Mouse (Mus musculus) embryonic facial prominence, embryonic 12.5 days (tissue): Measurements from ENCODE around the gene Syne2. TPM values are rescaled to one million over a fixed set of nuclear protein-coding genes. Genes with fewer than 3 reads are reported as not detected.

Source experiments
- ATAC-seq: fragments of 200-750 bp; cut with Nextera tagmentation; 2 replicates; pipeline ENCODE4 v1.8.0; 2017; ENCODE audit not compliant: insufficient number of reproducible peaks, insufficient read depth, low FRiP score, low TSS enrichment
- H3K27ac ChIP-seq: fragments of 300-500 bp; sonication (generic); 2 replicates; pipeline ENCODE4 v1.5.1; 2016; ENCODE audit warnings: mild to moderate bottlenecking
- H3K27me3 ChIP-seq: fragments of 300-500 bp; sonication (generic); 2 replicates; pipeline ENCODE4 v1.6.1; 2016; ENCODE audit warnings: mild to moderate bottlenecking, moderate library complexity
- H3K36me3 ChIP-seq: fragments of 300-500 bp; sonication (generic); 2 replicates; pipeline ENCODE4 v1.6.1; 2016; ENCODE audit warnings: mild to moderate bottlenecking
- H3K4me1 ChIP-seq: fragments of 300-500 bp; sonication (generic); 2 replicates; pipeline ENCODE4 v1.6.1; 2016
- H3K4me2 ChIP-seq: fragments of 300-500 bp; sonication (generic); replicated peaks from 2 replicates; pipeline ENCODE4 v1.6.1; 2016; ENCODE audit warnings: mild to moderate bottlenecking, moderate library complexity
- H3K4me3 ChIP-seq: fragments of 300-500 bp; sonication (generic); 2 replicates; pipeline ENCODE4 v1.5.1; 2016; ENCODE audit warnings: mild to moderate bottlenecking
- H3K9ac ChIP-seq: fragments of 300-500 bp; sonication (generic); 2 replicates; pipeline ENCODE4 v1.6.1; 2016; ENCODE audit warnings: mild to moderate bottlenecking, moderate library complexity
- H3K9me3 ChIP-seq: fragments of 300-500 bp; sonication (generic); 2 replicates; pipeline ENCODE4 v1.6.1; 2016; ENCODE audit warnings: mild to moderate bottlenecking, moderate library complexity
- WGBS: fragments of 180-500 bp; shearing (Covaris S2); methylation state at CpG from one replicate; pipeline ENCODE4 v1.1.7; 2016; 5-methylcytosine and 5-hydroxymethylcytosine counted together
- polyA plus RNA-seq: library from polyadenylated mRNA; unstranded; fragments of >200 nt; fragmentation: Nextera tagmentation; extraction: Ambion mirVana; gene quantifications from 2 replicates; pipeline ENCODE4 v1.2.1, GENCODE M21; 2016

The Syne2 gene
- polyA plus RNA-seq, 1 experiment from 2014 or later: 97.4 TPM

DNA sequence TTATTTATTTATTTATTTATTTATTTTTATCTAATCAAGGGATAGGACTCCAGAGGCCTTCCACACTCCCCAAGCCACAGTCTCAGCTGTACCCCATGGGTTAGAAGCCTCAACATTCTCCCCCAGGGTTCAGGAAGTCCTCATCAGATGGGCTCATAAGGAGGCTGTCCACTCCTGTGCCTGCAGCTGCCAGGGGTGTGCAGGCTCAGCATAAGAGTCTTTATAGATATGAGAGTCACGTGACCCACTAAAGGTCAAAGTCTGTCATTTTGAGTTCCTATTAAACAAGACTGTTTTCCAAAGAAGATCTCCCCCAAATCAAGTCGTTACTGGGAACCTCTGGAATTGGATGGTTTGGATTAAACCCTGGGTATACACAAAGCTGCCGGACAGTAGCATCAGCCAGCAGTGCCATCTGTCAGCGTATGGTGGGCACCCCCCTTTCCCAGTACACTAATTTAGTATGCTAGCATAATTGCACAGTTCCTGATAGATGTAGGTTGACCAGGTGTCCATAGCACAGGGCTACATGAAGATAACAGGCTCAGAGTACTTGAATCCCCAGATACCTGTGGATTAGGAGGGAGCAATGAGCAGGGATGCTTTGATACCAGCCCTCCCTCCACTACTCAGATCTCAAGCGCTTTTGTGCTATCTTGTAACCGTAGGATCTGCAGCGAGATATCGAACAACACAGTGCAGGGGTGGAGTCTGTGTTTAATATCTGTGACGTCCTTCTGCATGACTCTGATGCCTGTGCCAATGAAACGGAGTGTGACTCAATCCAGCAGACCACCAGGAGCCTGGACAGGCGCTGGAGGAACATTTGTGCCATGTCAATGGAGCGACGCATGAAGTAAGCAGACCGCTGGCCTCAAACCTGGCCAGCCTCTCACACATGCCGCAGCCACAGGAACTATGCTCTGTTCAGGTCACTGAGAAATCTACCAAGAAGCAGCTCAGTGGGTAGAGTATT is 276.0 kb downstream of the Syne2 start:
- Histone ChIP-seq H3K4me1 (peaks cover 10% of the 10 kb centered on the region), H3K9me3 (no peaks in the 10 kb centered on the region), H3K4me3 (no peak overlapping the region), H3K36me3 (peaks cover 61% of the 10 kb centered on the region), H3K9ac (no peak overlapping the region), H3K4me2 (no peak overlapping the region), H3K27ac (no peak overlapping the region), H3K27me3 (no peaks in the 10 kb centered on the region)
- ATAC-seq: no peak
- WGBS: 91% methylated on average over 15 of the region's 15 CpGs

DNA sequence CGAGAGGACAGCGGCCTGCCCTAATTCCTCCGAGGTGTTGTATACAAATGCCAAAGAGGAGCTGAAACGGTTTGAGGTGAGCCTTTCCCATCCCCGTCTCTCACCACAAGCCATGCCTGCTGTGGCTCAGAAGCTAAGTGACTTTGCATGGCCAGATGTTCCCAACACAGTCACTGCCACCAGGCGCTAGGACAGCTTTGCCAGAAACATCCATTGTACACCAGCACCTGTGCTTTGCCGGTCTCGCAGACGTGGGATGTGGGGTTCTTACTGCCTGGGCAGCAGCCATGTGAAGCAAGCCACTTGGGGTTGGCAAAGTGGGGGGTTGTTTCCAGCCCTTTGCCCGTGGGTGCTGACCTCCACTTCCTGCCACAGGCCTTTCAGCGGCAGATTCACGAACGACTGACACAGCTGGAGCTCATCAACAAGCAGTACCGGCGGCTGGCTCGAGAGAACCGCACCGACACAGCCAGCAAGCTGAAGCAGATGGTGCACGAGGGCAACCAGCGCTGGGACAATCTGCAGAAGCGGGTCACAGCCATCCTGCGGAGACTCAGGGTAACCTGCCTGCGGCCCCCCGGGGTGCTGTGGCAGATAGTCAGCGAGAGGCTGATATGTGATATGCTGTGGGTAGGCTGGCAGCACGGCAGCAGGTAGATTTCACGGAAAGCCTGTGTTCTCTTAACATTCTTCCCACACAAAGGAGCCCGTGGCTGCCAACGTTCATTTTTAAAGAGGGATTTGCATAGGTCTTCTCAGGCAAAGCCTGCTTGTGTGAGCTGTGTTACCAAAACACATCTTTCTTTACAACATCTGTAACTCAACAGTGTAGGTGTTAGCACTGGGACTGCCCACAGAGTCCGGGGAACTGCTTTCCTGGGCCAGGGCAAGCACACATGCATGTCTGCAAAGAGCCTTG is 277.4 kb downstream of the Syne2 start:
- H3K36me3 ChIP-seq: peaks cover 75% of the 10 kb centered on the region
- WGBS: 44% methylated on average over 30 of the region's 30 CpGs
- no peaks in the 10 kb centered on the region for H3K9me3 ChIP-seq
- H3K4me3 ChIP-seq: no peak overlapping the region
- no peak for ATAC-seq
- H3K27ac ChIP-seq: peak overlapping the region; percentile 26; the same call in 1 of the 2 replicates
- no peak overlapping the region for H3K9ac ChIP-seq
- no peaks in the 10 kb centered on the region for H3K27me3 ChIP-seq
- peaks cover 10% of the 10 kb centered on the region for H3K4me1 ChIP-seq
- no peak overlapping the region for H3K4me2 ChIP-seq

DNA sequence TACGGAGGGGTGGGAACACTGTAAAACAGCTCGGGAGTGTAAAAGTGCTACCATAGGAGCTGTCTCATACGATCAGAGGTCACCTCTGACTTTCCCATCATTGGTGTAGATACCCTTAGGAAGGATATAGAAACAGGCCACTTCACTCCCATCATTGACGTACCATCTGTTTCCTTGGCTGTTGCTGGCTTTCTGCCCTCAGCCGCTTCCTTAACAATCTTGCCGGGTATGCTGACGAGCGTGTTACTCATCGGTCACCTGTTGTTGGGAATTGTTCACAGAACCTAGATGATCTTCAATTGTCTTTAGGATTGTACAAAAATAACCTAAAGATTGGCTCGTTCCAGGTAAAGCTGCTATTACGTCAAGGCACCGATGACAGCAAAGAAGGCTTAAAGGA is 284.7 kb downstream of the Syne2 start:
- H3K4me3 ChIP-seq: no peak overlapping the region
- no peak overlapping the region for H3K4me2 ChIP-seq
- peaks cover 91% of the 10 kb centered on the region for H3K36me3 ChIP-seq
- H3K9ac ChIP-seq: no peak overlapping the region
- no peaks in the 10 kb centered on the region for H3K9me3 ChIP-seq
- no peak for ATAC-seq
- 93% methylated on average over 12 of the region's 12 CpGs for WGBS
- no peaks in the 10 kb centered on the region for H3K4me1 ChIP-seq
- no peaks in the 10 kb centered on the region for H3K27me3 ChIP-seq
- H3K27ac ChIP-seq: no peak overlapping the region

DNA sequence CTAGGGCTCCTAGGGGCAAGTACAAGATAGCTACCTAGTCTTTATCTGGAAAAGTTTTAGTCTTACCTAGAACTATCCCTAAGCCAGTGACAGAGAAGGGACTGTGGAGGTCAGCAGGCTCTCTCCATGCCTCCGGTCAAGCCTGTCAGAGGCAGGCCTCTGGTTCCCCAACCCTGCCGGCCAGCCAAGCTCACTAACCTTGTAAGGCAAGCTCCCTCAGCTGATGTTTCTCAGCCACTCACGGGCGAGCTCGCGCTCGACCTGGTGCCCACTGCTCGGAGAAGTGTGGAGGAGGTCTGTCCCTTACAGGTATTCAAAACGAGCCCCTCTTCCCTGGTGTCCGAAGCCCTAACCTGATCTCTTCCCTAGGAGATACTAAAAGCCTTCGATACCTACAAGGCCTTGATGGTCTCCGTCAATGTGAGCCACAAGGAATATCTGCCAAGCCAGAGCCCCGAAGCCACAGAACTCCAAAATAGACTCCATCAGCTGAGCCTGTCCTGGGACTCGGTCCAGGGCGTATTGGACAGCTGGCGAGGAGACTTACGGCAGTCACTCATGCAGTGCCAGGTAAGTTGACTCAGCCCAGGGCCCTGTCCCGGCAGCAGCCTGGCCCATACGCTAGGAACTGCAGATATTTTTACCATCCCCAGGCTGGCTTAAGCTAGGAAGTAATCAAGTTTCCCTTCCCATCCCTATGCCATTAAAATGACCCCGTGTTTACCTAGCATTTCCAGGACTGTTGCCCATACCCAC is 286.8 kb downstream of the Syne2 start:
- WGBS: 96% methylated on average over 20 of the region's 20 CpGs
- H3K36me3 ChIP-seq: peaks cover 91% of the 10 kb centered on the region
- ATAC-seq: no peak
- no peaks in the 10 kb centered on the region for H3K27me3 ChIP-seq
- no peaks in the 10 kb centered on the region for H3K9me3 ChIP-seq
- H3K4me2 ChIP-seq: no peak overlapping the region
- no peaks in the 10 kb centered on the region for H3K4me1 ChIP-seq
- no peak overlapping the region for H3K9ac ChIP-seq
- H3K27ac ChIP-seq: no peak overlapping the region
- H3K4me3 ChIP-seq: no peak overlapping the region

DNA sequence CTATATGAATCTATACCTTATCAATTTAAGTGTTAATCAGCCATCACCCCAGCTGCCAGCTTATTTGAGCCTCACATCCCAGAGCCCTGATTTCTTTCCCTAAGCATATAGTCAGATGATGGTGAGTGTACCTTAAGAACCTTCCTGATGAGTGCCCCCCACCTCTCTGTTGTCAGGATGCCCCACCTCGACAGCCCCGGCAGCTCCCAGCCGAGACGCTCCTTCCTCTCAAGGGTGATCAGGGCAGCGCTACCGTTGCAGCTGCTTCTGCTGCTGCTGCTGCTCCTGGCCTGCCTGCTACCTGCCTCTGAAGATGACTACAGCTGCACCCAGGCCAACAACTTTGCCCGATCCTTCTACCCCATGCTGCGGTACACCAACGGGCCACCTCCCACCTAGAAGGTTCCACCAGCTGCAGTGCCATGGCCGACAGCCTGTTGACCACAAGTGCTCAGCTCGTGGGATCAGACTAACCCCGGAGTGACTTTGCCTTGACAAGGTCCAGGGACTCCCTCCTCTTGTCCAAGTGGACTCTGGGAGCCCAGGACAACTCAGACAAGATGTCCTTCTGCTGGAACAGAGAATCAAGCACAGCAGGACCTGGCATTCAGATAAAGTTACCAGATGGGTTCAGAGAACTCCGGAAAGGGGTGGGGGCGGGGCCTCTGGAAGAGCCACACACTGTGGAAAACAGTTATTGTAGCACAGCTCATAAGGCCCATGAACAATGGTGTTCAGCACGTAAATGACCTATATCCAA is 291.9 kb downstream of the Syne2 start:
- no peak overlapping the region for H3K4me2 ChIP-seq
- no peaks in the 10 kb centered on the region for H3K9me3 ChIP-seq
- H3K4me1 ChIP-seq: no peaks in the 10 kb centered on the region
- peaks cover 65% of the 10 kb centered on the region for H3K36me3 ChIP-seq
- no peak overlapping the region for H3K9ac ChIP-seq
- no peaks in the 10 kb centered on the region for H3K27me3 ChIP-seq
- H3K27ac ChIP-seq: no peak overlapping the region
- H3K4me3 ChIP-seq: no peak overlapping the region
- no peak for ATAC-seq
- WGBS: 91% methylated on average over 15 of the region's 15 CpGs

DNA sequence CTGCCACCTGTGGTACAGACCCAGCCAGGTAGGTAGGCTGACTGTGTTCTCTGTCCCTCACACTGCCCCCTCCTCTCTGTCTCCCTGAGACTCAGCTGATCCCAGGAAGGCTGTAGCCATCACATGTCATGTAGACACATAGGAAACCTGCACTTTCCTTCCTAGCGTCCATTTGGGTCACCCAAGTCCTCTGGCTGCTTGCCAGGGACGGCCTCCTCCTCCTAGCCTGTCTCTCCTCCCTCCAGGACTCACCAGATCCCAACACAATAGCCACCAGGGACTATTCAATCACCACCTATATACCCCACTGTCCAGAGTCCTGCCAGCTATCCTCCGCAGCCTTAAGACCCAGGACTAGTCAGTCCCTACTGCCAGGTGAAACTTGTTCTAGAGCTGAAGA is 293.1 kb downstream of the Syne2 start:
- H3K27ac ChIP-seq: no peak overlapping the region
- H3K9me3 ChIP-seq: no peaks in the 10 kb centered on the region
- peaks cover 53% of the 10 kb centered on the region for H3K36me3 ChIP-seq
- 76% methylated on average over 3 of the region's 3 CpGs for WGBS
- H3K4me2 ChIP-seq: no peak overlapping the region
- no peaks in the 10 kb centered on the region for H3K4me1 ChIP-seq
- no peak for ATAC-seq
- no peaks in the 10 kb centered on the region for H3K27me3 ChIP-seq
- no peak overlapping the region for H3K9ac ChIP-seq
- H3K4me3 ChIP-seq: no peak overlapping the region

DNA sequence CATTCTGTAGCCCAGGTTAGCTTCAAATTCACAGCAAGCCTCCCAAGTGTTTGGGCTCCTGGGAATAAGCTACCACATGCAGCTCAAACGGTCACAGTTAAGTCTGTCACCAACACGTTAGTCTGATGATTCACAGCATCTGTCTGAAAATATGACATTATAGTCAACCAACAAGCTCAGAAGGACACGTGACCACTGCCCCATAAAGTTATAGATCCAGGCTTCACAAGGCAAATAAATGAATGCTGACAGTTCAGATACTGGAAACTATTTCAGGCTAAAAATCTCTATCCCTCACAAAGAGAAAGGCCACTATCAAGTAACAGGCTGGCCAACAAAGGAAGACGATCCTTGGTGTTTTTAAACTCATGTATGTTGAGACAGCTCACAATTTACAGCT is 298.6 kb downstream of the Syne2 start:
- Histone ChIP-seq H3K27ac (no peak overlapping the region), H3K4me2 (no peak overlapping the region)

DNA sequence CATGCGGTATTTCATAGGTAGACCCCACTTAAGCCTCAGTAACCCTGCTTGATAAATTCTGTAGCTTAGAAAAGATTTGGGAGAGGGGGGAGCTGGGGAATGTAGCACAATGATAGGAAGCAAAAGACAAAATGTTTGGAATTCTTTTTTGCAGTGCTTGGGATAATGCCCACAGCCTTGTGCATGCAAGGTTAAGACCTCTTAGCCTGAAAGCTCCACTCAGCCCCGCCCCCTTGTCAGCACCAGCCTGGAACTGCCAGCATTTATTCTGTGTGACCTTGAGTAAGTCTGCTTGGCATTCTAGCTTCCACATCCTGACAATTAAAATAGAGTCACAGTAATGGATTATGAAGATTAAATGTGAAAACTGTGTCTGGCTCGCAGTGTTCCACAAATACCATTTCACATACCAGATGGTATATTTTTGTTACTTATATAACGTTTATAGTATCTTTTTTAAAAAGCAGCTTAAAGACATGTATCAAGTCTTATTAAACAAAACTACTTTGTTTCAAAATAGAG is 299.8 kb downstream of the Syne2 start:
- Histone ChIP-seq H3K9me3 (no peaks in the 10 kb centered on the region), H3K27me3 (no peaks in the 10 kb centered on the region), H3K4me2 (no peak overlapping the region), H3K27ac (no peak overlapping the region), H3K36me3 (peaks cover 2% of the 10 kb centered on the region; the same call in 1 of the 2 replicates), H3K9ac (no peak overlapping the region), H3K4me1 (no peaks in the 10 kb centered on the region), H3K4me3 (no peak overlapping the region)
- WGBS: 72% methylated on average over 4 of the region's 4 CpGs
- ATAC-seq: no peak

More for the DNA sequence above, 298.6 kb downstream of the Syne2 start:
- ATAC-seq: no peak
- Histone ChIP-seq H3K36me3 (peaks cover 9% of the 10 kb centered on the region; the same call in 1 of the 2 replicates), H3K27me3 (no peaks in the 10 kb centered on the region), H3K4me3 (no peak overlapping the region), H3K9me3 (no peaks in the 10 kb centered on the region), H3K4me1 (no peaks in the 10 kb centered on the region), H3K9ac (no peak overlapping the region)
- WGBS: 48% methylated on average over 4 of the region's 4 CpGs

DNA sequence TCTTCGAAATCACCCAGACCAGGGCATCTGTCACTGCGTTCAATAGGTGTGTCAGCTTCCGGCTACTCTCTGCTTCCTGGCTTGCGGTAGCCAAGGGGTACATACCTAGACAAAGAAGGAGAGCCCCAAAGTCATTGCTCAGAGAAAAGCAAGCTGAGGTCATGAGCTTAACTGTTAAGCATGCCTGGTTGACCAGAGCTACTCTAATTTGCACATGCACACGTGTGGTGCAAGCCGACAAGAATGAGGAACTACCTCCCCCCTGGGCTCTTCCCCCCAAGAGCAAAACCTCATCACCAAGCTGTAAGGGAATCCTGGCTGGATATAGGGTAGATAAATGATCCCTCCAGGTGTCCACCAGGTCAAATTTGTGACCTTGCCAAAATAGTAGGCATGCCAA is 305.3 kb downstream of the Syne2 start:
- Histone ChIP-seq H3K27ac (no peak overlapping the region), H3K4me2 (no peak overlapping the region), H3K4me3 (no peak overlapping the region), H3K4me1 (no peaks in the 10 kb centered on the region), H3K27me3 (no peaks in the 10 kb centered on the region), H3K36me3 (no peaks in the 10 kb centered on the region), H3K9ac (no peak overlapping the region), H3K9me3 (no peaks in the 10 kb centered on the region)
- ATAC-seq: no peak
- WGBS: 85% methylated on average over 6 of the region's 6 CpGs

DNA sequence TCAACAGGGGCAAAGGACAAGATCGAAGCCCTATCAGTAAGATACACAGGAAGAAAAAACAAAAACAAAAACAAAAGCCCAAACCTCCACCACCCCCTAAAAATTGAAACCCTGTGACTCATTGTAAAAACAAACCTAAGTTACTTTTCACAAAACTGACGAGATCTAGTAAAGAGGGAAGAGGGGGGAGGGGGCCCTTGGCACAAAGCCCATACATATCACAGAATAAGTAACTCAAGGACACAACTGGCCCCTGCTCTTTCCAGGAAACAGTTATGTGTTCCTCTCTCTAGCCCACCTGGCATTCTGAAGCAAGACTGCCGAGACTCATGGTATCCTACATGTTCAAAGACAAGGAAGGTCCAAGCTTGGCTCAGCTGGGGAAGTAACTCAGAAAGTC is 310.4 kb downstream of the Syne2 start:
- Histone ChIP-seq H3K4me2 (no peak overlapping the region), H3K27ac (no peak overlapping the region), H3K4me1 (no peaks in the 10 kb centered on the region), H3K9me3 (no peaks in the 10 kb centered on the region), H3K4me3 (no peak overlapping the region), H3K9ac (no peak overlapping the region), H3K36me3 (no peaks in the 10 kb centered on the region), H3K27me3 (no peaks in the 10 kb centered on the region)
- ATAC-seq: no peak
- 63% methylated on average over 3 of the region's 3 CpGs for WGBS
